Mouse (Mus musculus): ENCODE measurements around the gene Pde10a. TPM values are rescaled to one million over a fixed set of nuclear protein-coding genes. Genes with fewer than 3 reads are reported as not detected.

Gene Pde10a
- polyA plus RNA-seq, 1 experiment from 2014 or later = 1.7 TPM

- Histone ChIP-seq H3K4me2 (no peak overlapping the region), H3K27me3 (replicated peaks) (no peaks in the 10 kb centered on the region), H3K4me1 (no peaks in the 10 kb centered on the region), H3K9me3 (replicated peaks) (no peaks in the 10 kb centered on the region), H3K27ac (no peak overlapping the region), H3K4me3 (no peak overlapping the region), H3K36me3 (no peaks in the 10 kb centered on the region), H3K9ac (no peak overlapping the region)
- WGBS (ENCODE audit: insufficient replicate concordance) = 63% methylated on average over 7 of the region's 7 CpGs
- ATAC-seq = no peak
Measured at GRCm38 (mm10) chr17:8729808-8730207, 204.6 kb downstream of the Pde10a start.

- Histone ChIP-seq H3K27ac (no peak overlapping the region), H3K4me2 (no peak overlapping the region), H3K27me3 (replicated peaks) (no peaks in the 10 kb centered on the region), H3K9ac (no peak overlapping the region), H3K36me3 (no peaks in the 10 kb centered on the region), H3K9me3 (replicated peaks) (no peaks in the 10 kb centered on the region), H3K4me3 (no peak overlapping the region), H3K4me1 (no peaks in the 10 kb centered on the region)
- no peak for ATAC-seq
- WGBS (ENCODE audit: insufficient replicate concordance) = 49% methylated on average over 6 of the region's 6 CpGs
Measured at GRCm38 (mm10) chr17:8731073-8731472, 205.9 kb downstream of the Pde10a start.

- WGBS (ENCODE audit: insufficient replicate concordance) = 63% methylated on average over 6 of the region's 6 CpGs
- H3K36me3 ChIP-seq = no peaks in the 10 kb centered on the region
- H3K9me3 ChIP-seq (replicated peaks) = no peaks in the 10 kb centered on the region
- no peaks in the 10 kb centered on the region; the same call in 1 of the 2 replicates for H3K27me3 ChIP-seq (replicated peaks)
- no peaks in the 10 kb centered on the region for H3K4me1 ChIP-seq
- H3K27ac ChIP-seq = no peak overlapping the region
- no peak overlapping the region for H3K9ac ChIP-seq
- no peak overlapping the region for H3K4me3 ChIP-seq
- no peak for ATAC-seq
- no peak overlapping the region for H3K4me2 ChIP-seq
Measured at GRCm38 (mm10) chr17:8736259-8736658, 211.1 kb downstream of the Pde10a start.

GRCm38 (mm10) chr17:8742772-8743171, 217.6 kb downstream of the Pde10a start:
- 78% methylated on average over 3 of the region's 3 CpGs for WGBS (ENCODE audit: insufficient replicate concordance)
- Histone ChIP-seq H3K36me3 (no peaks in the 10 kb centered on the region), H3K4me2 (no peak overlapping the region), H3K4me1 (no peaks in the 10 kb centered on the region), H3K27me3 (replicated peaks) (peaks cover 8% of the 10 kb centered on the region; the same call in 1 of the 2 replicates), H3K27ac (no peak overlapping the region), H3K9ac (no peak overlapping the region), H3K4me3 (no peak overlapping the region), H3K9me3 (replicated peaks) (no peaks in the 10 kb centered on the region)
- ATAC-seq = no peak

- Histone ChIP-seq H3K27ac (no peak overlapping the region), H3K4me2 (no peak overlapping the region), H3K4me1 (no peaks in the 10 kb centered on the region), H3K9ac (no peak overlapping the region), H3K4me3 (no peak overlapping the region), H3K36me3 (no peaks in the 10 kb centered on the region), H3K27me3 (replicated peaks) (peaks cover 8% of the 10 kb centered on the region; the same call in 1 of the 2 replicates), H3K9me3 (replicated peaks) (no peaks in the 10 kb centered on the region)
- ATAC-seq = no peak
- WGBS (ENCODE audit: insufficient replicate concordance) = 44% methylated on average over 1 of the region's 1 CpGs
Measured at GRCm38 (mm10) chr17:8745334-8745733, 220.2 kb downstream of the Pde10a start.

- H3K4me3 ChIP-seq = no peak overlapping the region
- 49% methylated on average over 4 of the region's 4 CpGs for WGBS (ENCODE audit: insufficient replicate concordance)
- H3K4me1 ChIP-seq = no peaks in the 10 kb centered on the region
- H3K9ac ChIP-seq = no peak overlapping the region
- H3K9me3 ChIP-seq (replicated peaks) = no peaks in the 10 kb centered on the region
- no peak overlapping the region for H3K4me2 ChIP-seq
- H3K27ac ChIP-seq = no peak overlapping the region
- peaks cover 8% of the 10 kb centered on the region; the same call in 1 of the 2 replicates for H3K27me3 ChIP-seq (replicated peaks)
- no peaks in the 10 kb centered on the region for H3K36me3 ChIP-seq
- ATAC-seq = no peak
Measured at GRCm38 (mm10) chr17:8749426-8749825, 224.3 kb downstream of the Pde10a start.

- no peak overlapping the region for H3K9ac ChIP-seq
- no peak for ATAC-seq
- no peak overlapping the region for H3K27ac ChIP-seq
- no peaks in the 10 kb centered on the region for H3K9me3 ChIP-seq (replicated peaks)
- H3K27me3 ChIP-seq (replicated peaks) = 0 out of 2 replicates have a peak, but pooled peaks cover 4% of the 10 kb centered on the region
- no peaks in the 10 kb centered on the region for H3K36me3 ChIP-seq
- H3K4me2 ChIP-seq = no peak overlapping the region
- H3K4me3 ChIP-seq = no peak overlapping the region
- WGBS (ENCODE audit: insufficient replicate concordance) = 69% methylated on average over 5 of the region's 5 CpGs
- H3K4me1 ChIP-seq = no peaks in the 10 kb centered on the region
Measured at GRCm38 (mm10) chr17:8757576-8757975, 232.4 kb downstream of the Pde10a start.

GRCm38 (mm10) chr17:8763248-8763647, 238.1 kb downstream of the Pde10a start:
- WGBS (ENCODE audit: insufficient replicate concordance) = 23% methylated on average over 1 of the region's 1 CpGs
- Histone ChIP-seq H3K27ac (no peak overlapping the region), H3K36me3 (no peaks in the 10 kb centered on the region), H3K4me1 (no peaks in the 10 kb centered on the region), H3K9ac (no peak overlapping the region), H3K4me3 (no peak overlapping the region), H3K9me3 (replicated peaks) (no peaks in the 10 kb centered on the region), H3K4me2 (no peak overlapping the region), H3K27me3 (replicated peaks) (no peaks in the 10 kb centered on the region)
- ATAC-seq = no peak

GRCm38 (mm10) chr17:8765987-8766576, 240.9 kb downstream of the Pde10a start:
- no peak for ATAC-seq
- H3K27me3 ChIP-seq (replicated peaks) = no peaks in the 10 kb centered on the region
- no peaks in the 10 kb centered on the region for H3K4me1 ChIP-seq
- H3K36me3 ChIP-seq = no peaks in the 10 kb centered on the region
- 71% methylated on average over 5 of the region's 5 CpGs for WGBS (ENCODE audit: insufficient replicate concordance)
- H3K4me3 ChIP-seq = no peak overlapping the region
- H3K9ac ChIP-seq = no peak overlapping the region
- H3K4me2 ChIP-seq = no peak overlapping the region
- H3K9me3 ChIP-seq (replicated peaks) = no peaks in the 10 kb centered on the region
- no peak overlapping the region for H3K27ac ChIP-seq

GRCm38 (mm10) chr17:8769155-8769554, 244.0 kb downstream of the Pde10a start:
- no peaks in the 10 kb centered on the region for H3K27me3 ChIP-seq (replicated peaks)
- H3K27ac ChIP-seq = no peak overlapping the region
- no peak for ATAC-seq
- H3K4me2 ChIP-seq = no peak overlapping the region
- 17% methylated on average over 1 of the region's 1 CpGs for WGBS (ENCODE audit: insufficient replicate concordance)
- H3K36me3 ChIP-seq = no peaks in the 10 kb centered on the region
- no peaks in the 10 kb centered on the region for H3K4me1 ChIP-seq
- H3K9ac ChIP-seq = no peak overlapping the region
- no peak overlapping the region for H3K4me3 ChIP-seq
- H3K9me3 ChIP-seq (replicated peaks) = no peaks in the 10 kb centered on the region

GRCm38 (mm10) chr17:8773391-8773790, 248.2 kb downstream of the Pde10a start:
- H3K27me3 ChIP-seq (replicated peaks) = no peaks in the 10 kb centered on the region
- no peaks in the 10 kb centered on the region for H3K4me1 ChIP-seq
- 56% methylated on average over 6 of the region's 6 CpGs for WGBS (ENCODE audit: insufficient replicate concordance)
- H3K9ac ChIP-seq = no peak overlapping the region
- H3K4me3 ChIP-seq = no peak overlapping the region
- no peaks in the 10 kb centered on the region for H3K36me3 ChIP-seq
- ATAC-seq = no peak
- no peaks in the 10 kb centered on the region for H3K9me3 ChIP-seq (replicated peaks)
- H3K27ac ChIP-seq = no peak overlapping the region
- H3K4me2 ChIP-seq = no peak overlapping the region

GRCm38 (mm10) chr17:8774301-8774700, 249.1 kb downstream of the Pde10a start:
- Histone ChIP-seq H3K4me2 (no peak overlapping the region), H3K27ac (no peak overlapping the region), H3K27me3 (replicated peaks) (no peaks in the 10 kb centered on the region), H3K9me3 (replicated peaks) (no peaks in the 10 kb centered on the region), H3K4me3 (no peak overlapping the region), H3K9ac (no peak overlapping the region), H3K36me3 (no peaks in the 10 kb centered on the region), H3K4me1 (no peaks in the 10 kb centered on the region)
- no peak for ATAC-seq
- 74% methylated on average over 3 of the region's 3 CpGs for WGBS (ENCODE audit: insufficient replicate concordance)

- H3K4me1 ChIP-seq = no peaks in the 10 kb centered on the region
- no peak overlapping the region for H3K4me2 ChIP-seq
- no peaks in the 10 kb centered on the region for H3K9me3 ChIP-seq (replicated peaks)
- no peak overlapping the region for H3K9ac ChIP-seq
- 67% methylated on average over 11 of the region's 11 CpGs for WGBS (ENCODE audit: insufficient replicate concordance)
- H3K27me3 ChIP-seq (replicated peaks) = no peaks in the 10 kb centered on the region
- H3K27ac ChIP-seq = no peak overlapping the region
- H3K36me3 ChIP-seq = no peaks in the 10 kb centered on the region
- no peak for ATAC-seq
- no peak overlapping the region for H3K4me3 ChIP-seq
Measured at GRCm38 (mm10) chr17:8775571-8776161, 250.5 kb downstream of the Pde10a start.
